Mouse (Mus musculus) stomach, embryonic 14.5 days (tissue): ENCODE data around the gene Ankle1. TPM values are rescaled to one million over a fixed set of nuclear protein-coding genes. Genes with fewer than 3 reads are reported as not detected.

Experiments
- ATAC-seq: fragments of 200-750 bp; cut with Nextera tagmentation; 2 replicates; pipeline ENCODE4 v1.8.0; 2017; ENCODE audit warnings: low read depth, moderate TSS enrichment; ENCODE audit not compliant: insufficient number of reproducible peaks, insufficient read depth, low FRiP score
- H3K27ac ChIP-seq: fragments of 300-500 bp; sonication (generic); 2 replicates; pipeline ENCODE4 v1.5.1; 2014; ENCODE audit warnings: mild to moderate bottlenecking, low read length, moderate library complexity, mixed read lengths
- H3K27me3 ChIP-seq: fragments of 300-500 bp; sonication (generic); 2 replicates; pipeline ENCODE4 v1.6.1; 2014; ENCODE audit warnings: low read length, control low read depth, mixed read lengths; ENCODE audit not compliant: control insufficient read depth, insufficient read depth
- H3K36me3 ChIP-seq: fragments of 300-500 bp; sonication (generic); 2 replicates; pipeline ENCODE4 v1.6.1; 2014; ENCODE audit warnings: mild to moderate bottlenecking, control low read depth, low read length, moderate library complexity, mixed read lengths; ENCODE audit not compliant: control insufficient read depth, insufficient read depth
- H3K4me1 ChIP-seq: fragments of 300-500 bp; sonication (generic); 2 replicates; pipeline ENCODE4 v1.6.1; 2014; ENCODE audit warnings: low read length, control low read depth, mixed read lengths; ENCODE audit not compliant: control insufficient read depth, insufficient read depth
- H3K4me2 ChIP-seq: fragments of 300-500 bp; sonication (generic); replicated peaks from 2 replicates; pipeline ENCODE4 v1.6.1; 2014; ENCODE audit warnings: low read depth, low read length, control low read depth
- H3K4me3 ChIP-seq: fragments of 300-500 bp; sonication (generic); 2 replicates; pipeline ENCODE4 v1.5.1; 2014; ENCODE audit warnings: low read depth, low read length, control low read depth
- H3K9ac ChIP-seq: fragments of 300-500 bp; sonication (generic); replicated peaks from 2 replicates; pipeline ENCODE4 v1.6.1; 2014; ENCODE audit warnings: low read depth, mild to moderate bottlenecking, control low read depth, low read length, moderate library complexity, mixed read lengths
- H3K9me3 ChIP-seq: fragments of 300-500 bp; sonication (generic); 2 replicates; pipeline ENCODE4 v1.6.1; 2016; ENCODE audit warnings: low read depth, low read length, control low read depth; ENCODE audit not compliant: control insufficient read depth
- WGBS: fragments of 180-500 bp; shearing (Covaris S2); extraction: QIAGEN DNeasy Blood & Tissue Kit; methylation state at CpG from one replicate; pipeline ENCODE4 v1.1.7; 2014; 5-methylcytosine and 5-hydroxymethylcytosine counted together
- polyA plus RNA-seq: library from polyadenylated mRNA; unstranded; fragments of >200 nt; fragmentation: Nextera tagmentation; extraction: Ambion mirVana; gene quantifications from 2 replicates; pipeline ENCODE4 v1.2.1, GENCODE M21; 2014

Ankle1 gene
- polyA plus RNA-seq, 1 experiment from 2014 or later = 39.8 TPM

- H3K9me3 ChIP-seq = no peaks in the 10 kb centered on the region
- H3K4me1 ChIP-seq = peaks cover 46% of the 10 kb centered on the region
- peak overlapping the region; percentile 95 for H3K27ac ChIP-seq
- ATAC-seq = no peak
- peaks cover 13% of the 10 kb centered on the region for H3K36me3 ChIP-seq
- H3K4me3 ChIP-seq = peak overlapping the region; percentile 96
- H3K9ac ChIP-seq = peak overlapping the region; percentile 88
- H3K4me2 ChIP-seq = peak overlapping the region; percentile 89
- 1% methylated on average over 71 of the region's 72 CpGs for WGBS
- H3K27me3 ChIP-seq = no peaks in the 10 kb centered on the region
Measured at GRCm38 (mm10) chr8:71380178-71381171, 25.3 kb upstream of the Ankle1 start.

DNA sequence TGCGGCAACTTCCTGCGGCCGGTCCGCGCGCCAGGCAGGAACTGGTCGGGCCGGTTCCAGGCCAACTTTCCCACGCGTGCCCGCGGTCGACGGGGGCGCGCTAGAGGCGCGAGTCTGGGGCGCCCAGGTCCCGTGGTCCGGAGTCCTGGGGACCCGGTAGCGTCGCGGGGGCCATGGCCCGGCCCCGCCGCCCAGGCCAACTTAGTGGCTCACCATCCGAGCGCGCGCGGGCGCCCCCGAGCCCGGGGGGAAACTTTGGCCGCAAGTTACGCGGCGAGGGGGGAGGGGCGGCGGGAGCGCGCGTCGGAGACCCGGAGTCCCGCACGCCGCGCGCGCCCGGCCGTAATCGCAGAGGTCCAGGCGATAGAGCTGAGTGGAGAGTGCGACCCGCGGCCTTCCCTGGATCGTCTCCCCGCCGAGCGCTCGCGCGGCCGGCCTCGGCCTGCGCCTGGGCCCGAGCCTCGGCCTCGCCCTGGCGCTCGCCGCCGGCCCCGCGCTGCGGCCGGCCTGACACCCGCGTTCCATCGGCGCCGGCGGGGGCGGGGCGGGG is 24.3 kb upstream of the Ankle1 start, which contains the start of gene Nr2f6:
Nr2f6 (minus strand) TSS at position 540 of the 550 bp plus-strand sequence.
- peaks cover 36% of the 10 kb centered on the region for H3K4me1 ChIP-seq
- H3K4me2 ChIP-seq = peak within 1 kb of the TSS; percentile 89
- peaks cover 8% of the 10 kb centered on the region; the same call in 1 of the 2 replicates for H3K36me3 ChIP-seq
- peak within 1 kb of the TSS; percentile 96 for H3K4me3 ChIP-seq
- H3K9ac ChIP-seq = peak within 1 kb of the TSS; percentile 88
- no peaks in the 10 kb centered on the region for H3K9me3 ChIP-seq
- WGBS = under 1% methylated on average over 60 of the region's 89 CpGs
- 0 out of 2 replicates have a peak, but pooled peaks have one; percentile 17 for ATAC-seq
- no peaks in the 10 kb centered on the region for H3K27me3 ChIP-seq
- peak within 1 kb of the TSS; percentile 95 for H3K27ac ChIP-seq

DNA sequence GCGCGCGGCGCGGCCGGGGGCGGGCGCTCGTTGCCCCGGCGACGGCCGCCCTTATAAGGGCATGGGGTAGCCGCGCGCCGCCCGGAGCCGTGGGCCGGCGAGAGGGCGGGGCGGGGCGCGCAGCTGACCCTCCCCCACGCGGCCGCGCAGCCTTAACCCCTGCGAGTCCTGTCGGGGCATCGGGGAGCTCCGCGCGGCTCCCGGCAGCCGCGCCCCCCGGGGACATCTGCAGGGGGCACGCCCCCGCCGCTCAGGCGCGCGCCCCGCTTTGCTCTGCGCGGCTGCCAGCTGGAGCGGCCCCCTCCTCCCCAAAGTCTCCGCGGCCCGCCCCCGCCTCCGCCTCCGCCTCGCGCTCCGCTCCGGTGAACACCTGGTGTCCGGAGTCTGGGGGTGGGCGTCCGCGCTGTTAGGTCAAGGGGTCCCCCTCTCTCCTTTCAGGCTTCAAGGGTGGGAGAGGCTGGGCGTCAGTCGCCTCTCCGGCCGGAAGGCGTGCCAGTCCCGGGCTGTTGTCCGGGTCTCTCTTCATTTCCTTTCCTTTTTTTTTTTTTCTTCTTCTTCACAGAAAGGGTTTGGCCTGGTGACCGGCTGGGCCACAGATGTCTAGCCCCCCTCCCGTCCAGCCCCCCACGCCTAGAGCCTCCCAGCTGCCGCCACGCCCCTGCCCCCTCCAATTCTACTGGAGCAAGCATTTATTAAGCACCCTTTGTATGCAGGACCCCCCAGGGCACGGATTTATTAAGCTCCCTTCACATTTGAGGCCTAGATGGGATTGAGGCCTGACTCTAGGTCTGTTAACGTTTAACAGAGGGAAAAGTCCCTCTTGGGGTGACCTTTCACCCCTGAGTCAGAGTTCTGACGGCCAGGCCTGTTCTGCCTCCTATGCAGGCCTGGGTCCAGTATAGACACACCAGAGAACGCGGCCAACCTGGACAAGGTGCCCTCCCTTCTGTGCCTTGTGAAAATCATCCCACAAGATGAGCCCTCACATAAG is 23.5 kb upstream of the Ankle1 start:
- H3K9ac ChIP-seq = peak overlapping the region; percentile 88
- no peaks in the 10 kb centered on the region for H3K9me3 ChIP-seq
- peak overlapping the region; percentile 96 for H3K4me3 ChIP-seq
- ATAC-seq = peak; percentile 88
- H3K4me2 ChIP-seq = peak overlapping the region; percentile 89
- H3K36me3 ChIP-seq = peaks cover 5% of the 10 kb centered on the region; the same call in 1 of the 2 replicates
- H3K27ac ChIP-seq = peak overlapping the region; percentile 94
- peaks cover 32% of the 10 kb centered on the region for H3K4me1 ChIP-seq
- 2% methylated on average over 63 of the region's 80 CpGs for WGBS
- H3K27me3 ChIP-seq = no peaks in the 10 kb centered on the region

DNA sequence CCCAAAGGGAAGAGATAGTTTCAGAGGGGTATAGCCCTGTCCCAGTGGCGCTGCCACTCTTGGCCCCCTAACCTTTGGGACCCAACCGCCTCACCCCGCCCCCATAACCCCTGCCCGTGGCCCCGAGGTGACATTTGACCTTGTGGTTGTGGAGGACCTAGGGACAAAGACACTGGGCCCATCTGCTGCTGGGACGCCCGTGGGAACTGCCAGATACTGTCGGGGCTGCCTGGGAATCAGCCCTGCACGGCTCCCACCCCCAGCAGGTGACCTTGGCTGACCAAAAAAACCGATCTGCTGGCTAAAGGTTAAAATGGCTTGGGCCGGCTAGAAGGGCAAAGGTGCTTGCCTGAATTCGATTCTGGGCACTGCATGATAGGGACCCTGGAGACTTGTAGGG is 22.4 kb upstream of the Ankle1 start:
- H3K27ac ChIP-seq = peak overlapping the region; percentile 94; the same call in 1 of the 2 replicates
- WGBS = 28% methylated on average over 12 of the region's 12 CpGs
- no peak overlapping the region for H3K4me2 ChIP-seq
- no peaks in the 10 kb centered on the region for H3K27me3 ChIP-seq
- no peaks in the 10 kb centered on the region; the same call in 1 of the 2 replicates for H3K36me3 ChIP-seq
- no peak overlapping the region for H3K9ac ChIP-seq
- ATAC-seq = no peak
- H3K4me3 ChIP-seq = no peak overlapping the region
- H3K9me3 ChIP-seq = no peaks in the 10 kb centered on the region
- H3K4me1 ChIP-seq = peaks cover 32% of the 10 kb centered on the region

GRCm38 (mm10) chr8:71383860-71384259 is 21.9 kb upstream of the Ankle1 start:
- Histone ChIP-seq H3K27me3 (no peaks in the 10 kb centered on the region), H3K36me3 (no peaks in the 10 kb centered on the region), H3K4me1 (peaks cover 30% of the 10 kb centered on the region), H3K27ac (peak overlapping the region; percentile 94; the same call in 1 of the 2 replicates), H3K4me2 (no peak overlapping the region), H3K9me3 (no peaks in the 10 kb centered on the region), H3K4me3 (no peak overlapping the region), H3K9ac (no peak overlapping the region)
- ATAC-seq = no peak
- 50% methylated on average over 3 of the region's 3 CpGs for WGBS

- WGBS = 80% methylated on average over 12 of the region's 12 CpGs
- H3K4me1 ChIP-seq = peaks cover 15% of the 10 kb centered on the region
- ATAC-seq = no peak
- H3K4me3 ChIP-seq = no peak overlapping the region
- H3K4me2 ChIP-seq = no peak overlapping the region
- no peak overlapping the region for H3K9ac ChIP-seq
- H3K9me3 ChIP-seq = no peaks in the 10 kb centered on the region
- no peaks in the 10 kb centered on the region for H3K27me3 ChIP-seq
- no peaks in the 10 kb centered on the region for H3K36me3 ChIP-seq
- no peak overlapping the region for H3K27ac ChIP-seq
Measured at GRCm38 (mm10) chr8:71385212-71385835, 20.5 kb upstream of the Ankle1 start.

DNA sequence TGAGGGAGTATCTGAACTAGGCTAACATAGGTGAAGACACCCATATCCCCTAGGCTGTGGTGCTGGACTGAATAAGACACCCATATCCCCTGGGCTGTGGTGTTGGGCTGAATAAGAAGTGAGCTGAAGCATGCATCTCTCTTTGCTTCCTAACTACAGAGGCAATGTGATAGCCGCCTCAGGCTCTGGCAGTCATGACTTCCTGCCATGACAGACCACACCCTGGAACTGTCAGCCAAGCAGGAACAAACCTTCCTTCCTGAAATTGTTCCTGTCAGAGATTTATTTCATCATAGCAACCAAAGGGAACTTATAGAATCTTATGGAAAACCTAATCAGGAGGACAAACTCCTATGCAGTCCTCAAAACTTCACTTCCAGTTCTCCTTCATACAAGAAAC is 17.5 kb upstream of the Ankle1 start:
- no peak overlapping the region for H3K4me3 ChIP-seq
- H3K36me3 ChIP-seq = no peaks in the 10 kb centered on the region
- no peaks in the 10 kb centered on the region for H3K27me3 ChIP-seq
- no peak overlapping the region for H3K9ac ChIP-seq
- no peaks in the 10 kb centered on the region for H3K9me3 ChIP-seq
- H3K4me1 ChIP-seq = peaks cover 6% of the 10 kb centered on the region
- ATAC-seq = no peak
- H3K4me2 ChIP-seq = no peak overlapping the region
- 59% methylated on average over 1 of the region's 1 CpGs for WGBS
- no peak overlapping the region for H3K27ac ChIP-seq
